Mouse (Mus musculus) MEL (cell line): Measurements from ENCODE around the gene Rbfox2.

Experiments used
- CTCF ChIP-seq, 3 experiments: IDR thresholded peaks in 2 of 3; conservative IDR thresholded peaks in 1 of 3; 2 replicates each; pipeline ENCODE4 v1.5.1; 2011 to 2012; ENCODE audit warnings: low read length in 3 of 3, low read depth in 2 of 3, mild to moderate bottlenecking in 2 of 3, improper control_type of control experiment in 1 of 3, inconsistent platforms in 1 of 3, mixed read lengths in 1 of 3, moderate library complexity in 1 of 3; ENCODE audit not compliant: control insufficient read depth in 1 of 3, insufficient read depth in 1 of 3, poor library complexity in 1 of 3, severe bottlenecking in 1 of 3
- EP300 ChIP-seq, 2 experiments: IDR thresholded peaks; 2 replicates each; pipeline ENCODE4 v1.6.1; 2011; ENCODE audit warnings: improper control_type of control experiment in 2 of 2, low read length in 2 of 2, low read depth in 1 of 2, mild to moderate bottlenecking in 1 of 2
- KAT2A ChIP-seq: conservative IDR thresholded peaks from 2 replicates; pipeline ENCODE4 v1.6.1; 2012; ENCODE audit warnings: low read depth, low read length, improper control_type of control experiment, inconsistent platforms
- NELFE ChIP-seq: IDR thresholded peaks from 2 replicates; pipeline ENCODE4 v1.6.1; 2011; ENCODE audit warnings: low read depth, low read length, improper control_type of control experiment
- NRF1 ChIP-seq: IDR thresholded peaks from 2 replicates; pipeline ENCODE4 v1.6.1; 2014; ENCODE audit warnings: low read depth, mild to moderate bottlenecking, inconsistent platforms, low read length, improper control_type of control experiment, moderate library complexity; ENCODE audit not compliant: poor library complexity, insufficient read depth, severe bottlenecking
- POLR2A ChIP-seq, 2 experiments: IDR thresholded peaks; 2 replicates each; pipeline ENCODE4 v1.6.1; 2011 to 2012; ENCODE audit warnings: low read length in 2 of 2, mild to moderate bottlenecking in 2 of 2, control low read depth in 1 of 2, improper control_type of control experiment in 1 of 2, low read depth in 1 of 2, moderate library complexity in 1 of 2; ENCODE audit not compliant: control insufficient read depth in 1 of 2, insufficient read depth in 1 of 2, poor library complexity in 1 of 2
- SIN3A ChIP-seq: IDR thresholded peaks from 2 replicates; pipeline ENCODE4 v1.6.1; 2012; ENCODE audit warnings: low read length, improper control_type of control experiment, inconsistent platforms
- USF2 ChIP-seq, 2 experiments: IDR thresholded peaks; 2 replicates each; pipeline ENCODE4 v1.6.1; 2011 to 2012; ENCODE audit warnings: improper control_type of control experiment in 2 of 2, low read length in 2 of 2, borderline replicate concordance in 1 of 2, inconsistent platforms in 1 of 2, low read depth in 1 of 2, mild to moderate bottlenecking in 1 of 2; ENCODE audit not compliant: insufficient read depth in 1 of 2
- ZC3H11A ChIP-seq: IDR thresholded peaks from 2 replicates; pipeline ENCODE4 v1.6.1; 2012; ENCODE audit warnings: low read depth, mild to moderate bottlenecking, inconsistent platforms, low read length, improper control_type of control experiment

DNA sequence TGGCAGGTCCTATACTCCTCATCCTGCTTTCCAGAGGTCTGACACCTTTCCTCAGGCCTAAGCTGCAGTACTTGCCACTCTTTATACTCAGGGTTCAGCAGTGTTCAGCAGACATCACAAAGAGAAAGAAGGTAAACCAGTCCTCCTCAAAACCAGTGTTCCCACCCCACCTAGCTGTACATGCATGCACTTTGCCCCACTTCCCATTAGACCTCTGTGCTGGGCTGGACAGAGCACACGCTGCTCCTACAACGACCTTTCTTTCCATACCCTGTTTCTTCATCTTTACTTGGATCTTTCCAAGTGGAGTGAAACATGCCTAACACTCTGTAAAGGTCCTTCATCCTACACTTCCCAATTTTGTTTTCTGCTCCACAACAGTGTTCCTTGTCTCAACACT, 110.8 kb downstream of the Rbfox2 start:
- TF ChIP-seq POLR2A (IDR thresholded peaks at IDR 0.05; ENCODE audit: control insufficient read depth in 1 of 2, insufficient read depth in 1 of 2, low read depth in 1 of 2, low read length in 2 of 2, poor library complexity in 1 of 2) = no peak
- TF ChIP-seq SIN3A = no peak
- TF ChIP-seq NELFE = no peak
- no peak for TF ChIP-seq EP300 (IDR thresholded peaks at IDR 0.05; ENCODE audit: low read depth in 1 of 2, low read length in 2 of 2)
- no peak for TF ChIP-seq CTCF (IDR thresholded peaks at IDR 0.05 in 2 of 3, conservative IDR thresholded peaks at IDR 0.05 in 1 of 3; ENCODE audit: control insufficient read depth in 1 of 3, insufficient read depth in 1 of 3, low read depth in 2 of 3, low read length in 3 of 3, poor library complexity in 1 of 3, severe bottlenecking in 1 of 3)
- TF ChIP-seq ZC3H11A = no peak
- no peak for TF ChIP-seq USF2 (IDR thresholded peaks at IDR 0.05; ENCODE audit: borderline replicate concordance in 1 of 2, insufficient read depth in 1 of 2, low read depth in 1 of 2, low read length in 2 of 2)
- no peak for TF ChIP-seq NRF1
- TF ChIP-seq KAT2A = no peak
